Mouse (Mus musculus) hindbrain, postnatal 0 days (tissue): Measurements from ENCODE around the gene Herc1. TPM values are rescaled to one million over a fixed set of nuclear protein-coding genes. Genes with fewer than 3 reads are reported as not detected.

Source experiments
- ATAC-seq: fragments of 200-750 bp; cut with Nextera tagmentation; 2 replicates; pipeline ENCODE4 v1.8.0; 2017; ENCODE audit warnings: mild to moderate bottlenecking, moderate TSS enrichment, moderate library complexity
- DNase-seq: peaks from one replicate; pipeline ENCODE4 v3.0.0-alpha.2; 2015; ENCODE audit warnings: low spot score
- H3K27ac ChIP-seq: fragments of 300-500 bp; sonication (generic); 2 replicates; pipeline ENCODE4 v1.5.1; 2014; ENCODE audit warnings: mild to moderate bottlenecking
- H3K27me3 ChIP-seq: fragments of 300-500 bp; sonication (generic); 2 replicates; pipeline ENCODE4 v1.6.1; 2014; ENCODE audit warnings: low read length, mixed read lengths; ENCODE audit not compliant: insufficient read depth
- H3K36me3 ChIP-seq: fragments of 300-500 bp; sonication (generic); 2 replicates; pipeline ENCODE4 v1.6.1; 2014; ENCODE audit warnings: low read length, mixed read lengths; ENCODE audit not compliant: insufficient read depth
- H3K4me1 ChIP-seq: fragments of 300-500 bp; sonication (generic); 2 replicates; pipeline ENCODE4 v1.6.1; 2014; ENCODE audit warnings: antibody characterized with exemption, low read length, mixed read lengths; ENCODE audit not compliant: insufficient read depth
- H3K4me2 ChIP-seq: fragments of 300-500 bp; sonication (generic); 2 replicates; pipeline ENCODE4 v1.6.1; 2014; ENCODE audit warnings: low read depth, mild to moderate bottlenecking, low read length, moderate library complexity, mixed read lengths
- H3K4me3 ChIP-seq: fragments of 300-500 bp; sonication (generic); 2 replicates; pipeline ENCODE4 v1.5.1; 2014; ENCODE audit warnings: low read length
- H3K9ac ChIP-seq: fragments of 300-500 bp; sonication (generic); replicated peaks from 2 replicates; pipeline ENCODE4 v1.6.1; 2014; ENCODE audit warnings: mild to moderate bottlenecking, low read length, moderate library complexity, mixed read lengths
- H3K9me3 ChIP-seq: fragments of 300-500 bp; sonication (generic); 2 replicates; pipeline ENCODE4 v1.6.1; 2016; ENCODE audit warnings: low read length, mixed read lengths
- CTCF ChIP-seq: IDR thresholded peaks from 2 replicates; pipeline ENCODE4 v1.5.1; 2016; ENCODE audit warnings: antibody characterized with exemption, control low read depth, low read depth
- WGBS: fragments of 180-500 bp; shearing (Covaris S2); extraction: QIAGEN DNeasy Blood & Tissue Kit; methylation state at CpG from one replicate; pipeline ENCODE4 v1.1.7; 2014; 5-methylcytosine and 5-hydroxymethylcytosine counted together
- polyA plus RNA-seq: library from polyadenylated mRNA; unstranded; fragments of >200 nt; fragmentation: Nextera tagmentation; extraction: Ambion mirVana; gene quantifications from 2 replicates; pipeline ENCODE4 v1.2.1, GENCODE M21; 2015
- total RNA-seq: library from RNA; depleted of rRNA; stranded (reverse); fragments of >200 nt; gene quantifications from 2 replicates; pipeline ENCODE4 v1.2.3, GENCODE M21; 2014; rRNA removed

Gene Herc1
- total and polyA plus RNA-seq, 2 experiments from 2014 or later: 30.7 to 104 TPM

DNA sequence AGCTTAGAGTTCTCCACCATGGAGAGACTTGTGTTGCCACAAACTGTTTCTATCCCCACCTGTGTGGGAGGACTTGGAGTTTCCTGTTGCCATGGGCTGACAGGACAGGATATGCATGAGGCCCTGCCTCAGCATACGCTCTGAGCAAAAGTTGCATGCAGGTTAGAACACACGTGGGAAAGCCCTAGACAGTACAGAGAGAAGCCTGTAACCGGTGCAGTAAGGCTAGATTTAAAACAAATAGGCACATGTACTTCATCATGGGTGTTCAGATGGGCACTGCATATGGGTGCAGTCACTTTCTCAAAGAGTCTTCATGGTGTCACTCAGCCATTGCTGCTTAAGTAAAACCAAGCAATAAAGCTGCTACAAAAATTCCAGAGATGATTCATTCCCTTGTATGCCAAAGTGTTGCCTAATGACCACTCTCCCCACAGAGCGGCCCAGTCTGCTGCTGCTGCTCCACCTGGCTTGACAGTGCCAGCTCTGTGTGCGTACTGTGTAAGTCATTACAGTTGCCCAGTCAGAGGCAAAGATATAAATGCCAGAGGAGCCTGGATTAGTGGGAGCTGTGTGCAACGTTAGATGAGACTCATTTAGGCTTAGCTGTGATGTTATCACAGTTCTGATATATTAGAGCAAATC, 166.2 kb downstream of the Herc1 start:
- no peak for TF ChIP-seq CTCF
- Histone ChIP-seq H3K9ac (no peak overlapping the region), H3K9me3 (no peaks in the 10 kb centered on the region), H3K4me3 (no peak overlapping the region), H3K4me2 (no peak overlapping the region), H3K4me1 (0 out of 2 replicates have a peak, but pooled peaks cover 3% of the 10 kb centered on the region), H3K36me3 (peaks cover 33% of the 10 kb centered on the region), H3K27ac (no peak overlapping the region), H3K27me3 (no peaks in the 10 kb centered on the region)
- DNase-seq: no peak
- no peak for ATAC-seq
- 80% methylated on average over 6 of the region's 6 CpGs for WGBS

DNA sequence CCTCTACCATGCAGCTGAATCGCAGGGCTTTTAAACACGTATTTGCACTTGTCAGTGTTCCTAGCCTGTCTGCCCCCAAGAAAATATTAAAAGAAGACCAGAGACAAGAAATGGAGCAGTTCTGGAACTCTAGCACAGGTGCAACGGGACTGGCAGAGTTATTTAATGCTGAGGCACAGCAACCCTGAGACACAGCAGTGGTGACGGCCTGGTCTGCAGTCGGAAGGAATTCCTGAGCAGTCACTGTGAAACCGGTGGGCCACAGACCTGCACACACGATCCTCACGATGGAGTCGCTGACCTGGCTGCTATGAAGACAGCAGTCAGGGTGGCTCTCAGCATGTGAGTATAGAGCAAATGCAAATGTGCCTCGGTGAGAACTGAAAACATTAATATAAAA, 167.5 kb downstream of the Herc1 start:
- H3K9me3 ChIP-seq: no peaks in the 10 kb centered on the region
- WGBS: 78% methylated on average over 10 of the region's 10 CpGs
- no peak overlapping the region for H3K4me3 ChIP-seq
- H3K4me1 ChIP-seq: 0 out of 2 replicates have a peak, but pooled peaks cover under 1% of the 10 kb centered on the region
- DNase-seq: no peak
- H3K9ac ChIP-seq: no peak overlapping the region
- no peak overlapping the region for H3K4me2 ChIP-seq
- TF ChIP-seq CTCF: no peak
- no peaks in the 10 kb centered on the region for H3K27me3 ChIP-seq
- H3K36me3 ChIP-seq: peaks cover 33% of the 10 kb centered on the region
- H3K27ac ChIP-seq: no peak overlapping the region
- ATAC-seq: no peak

DNA sequence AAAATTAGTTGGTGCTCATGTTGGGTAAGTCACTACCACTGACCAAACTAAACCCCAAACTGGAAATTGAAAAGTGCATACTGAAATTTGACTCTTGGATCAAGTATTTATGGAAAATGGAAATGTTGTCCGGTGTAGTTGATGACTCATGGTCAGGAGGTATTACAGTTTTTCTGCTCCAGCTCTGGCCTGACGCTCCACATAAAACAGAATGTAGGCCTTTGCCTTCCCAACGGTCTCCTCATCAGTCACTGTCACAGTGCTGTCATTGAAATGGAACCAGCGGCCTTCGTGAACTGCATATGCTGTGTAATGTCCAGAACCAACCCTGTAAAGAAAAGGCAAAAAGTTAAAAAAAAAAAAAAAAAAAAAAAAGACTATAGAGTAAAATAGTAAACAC, 168.0 kb downstream of the Herc1 start:
- Histone ChIP-seq H3K27ac (no peak overlapping the region), H3K9ac (no peak overlapping the region), H3K4me1 (no peaks in the 10 kb centered on the region), H3K36me3 (peaks cover 33% of the 10 kb centered on the region), H3K9me3 (no peaks in the 10 kb centered on the region), H3K27me3 (no peaks in the 10 kb centered on the region), H3K4me3 (no peak overlapping the region), H3K4me2 (no peak overlapping the region)
- no peak for DNase-seq
- TF ChIP-seq CTCF: no peak
- ATAC-seq: no peak
- WGBS: 69% methylated on average over 5 of the region's 5 CpGs

DNA sequence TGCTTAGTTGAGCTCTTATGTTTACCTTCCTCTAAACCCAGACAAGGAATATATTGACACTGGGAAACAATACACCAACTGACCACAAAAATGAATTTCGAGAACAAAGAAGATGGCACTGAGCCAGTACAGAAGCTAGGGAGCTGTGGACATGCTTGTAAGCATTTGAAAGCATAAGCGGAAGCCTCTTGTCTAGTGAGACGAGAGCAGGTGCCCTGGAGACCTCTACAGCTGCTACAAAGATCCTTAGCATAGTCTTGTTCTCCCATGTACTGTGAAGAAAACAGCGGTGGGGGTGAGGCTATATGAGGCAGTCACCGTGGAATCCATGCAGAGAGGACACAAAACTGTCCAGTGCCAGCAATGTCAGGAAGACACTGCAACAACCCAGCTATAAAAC, 168.7 kb downstream of the Herc1 start:
- TF ChIP-seq CTCF: no peak
- ATAC-seq (no peak), DNase-seq (peak; percentile 40)
- H3K36me3 ChIP-seq: peaks cover 35% of the 10 kb centered on the region
- H3K4me3 ChIP-seq: no peak overlapping the region
- 18% methylated on average over 5 of the region's 5 CpGs for WGBS
- no peaks in the 10 kb centered on the region for H3K27me3 ChIP-seq
- no peaks in the 10 kb centered on the region for H3K9me3 ChIP-seq
- H3K9ac ChIP-seq: no peak overlapping the region
- no peak overlapping the region for H3K27ac ChIP-seq
- no peak overlapping the region for H3K4me2 ChIP-seq
- H3K4me1 ChIP-seq: no peaks in the 10 kb centered on the region

DNA sequence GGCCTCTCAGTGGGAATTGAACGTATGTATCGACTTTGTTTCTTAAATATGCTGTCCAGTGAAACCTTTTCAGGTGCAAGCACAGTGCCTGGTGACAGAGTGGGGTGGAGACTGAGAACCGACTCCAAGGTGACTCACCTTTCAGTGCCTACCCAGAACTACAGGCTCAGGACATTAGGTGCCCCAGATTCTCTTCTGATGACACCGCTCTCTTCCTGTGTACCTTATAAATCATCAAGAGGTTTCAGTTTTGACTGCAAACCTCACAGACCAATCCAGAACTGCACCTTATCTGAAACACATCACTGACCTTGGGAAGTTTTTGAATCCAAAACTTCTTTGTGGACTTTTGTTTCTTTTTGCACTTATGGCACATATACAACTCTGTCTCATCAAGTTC, 170.0 kb downstream of the Herc1 start:
- Histone ChIP-seq H3K27me3 (no peaks in the 10 kb centered on the region), H3K9me3 (no peaks in the 10 kb centered on the region), H3K4me2 (no peak overlapping the region), H3K9ac (no peak overlapping the region), H3K4me3 (no peak overlapping the region), H3K36me3 (peaks cover 38% of the 10 kb centered on the region), H3K4me1 (no peaks in the 10 kb centered on the region), H3K27ac (no peak overlapping the region)
- ATAC-seq: no peak
- TF ChIP-seq CTCF: no peak
- 92% methylated on average over 4 of the region's 4 CpGs for WGBS
- DNase-seq: no peak

DNA sequence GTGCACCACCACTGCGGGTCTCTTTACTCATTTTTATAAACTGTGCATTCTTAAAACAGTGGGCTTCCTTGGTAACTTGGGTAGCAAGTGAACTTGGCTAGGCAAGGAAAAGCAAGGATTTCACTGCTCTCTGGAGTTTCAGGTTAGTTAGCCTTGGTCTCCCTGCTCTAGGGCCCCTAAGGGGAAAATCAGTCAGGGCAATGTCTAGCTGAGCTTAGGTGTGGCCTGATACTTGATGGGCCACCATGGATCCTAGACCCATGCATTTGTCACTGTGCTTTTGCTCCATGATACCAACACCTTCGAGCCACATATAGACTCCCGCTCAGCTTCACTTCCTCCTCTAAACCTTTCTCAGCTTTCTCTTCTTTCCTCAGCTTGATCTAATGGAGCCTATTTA, 171.3 kb downstream of the Herc1 start:
- Histone ChIP-seq H3K27me3 (no peaks in the 10 kb centered on the region), H3K27ac (no peak overlapping the region), H3K4me3 (no peak overlapping the region), H3K4me2 (no peak overlapping the region), H3K9ac (no peak overlapping the region), H3K9me3 (no peaks in the 10 kb centered on the region), H3K36me3 (peaks cover 40% of the 10 kb centered on the region), H3K4me1 (no peaks in the 10 kb centered on the region)
- no peak for DNase-seq
- no peak for TF ChIP-seq CTCF
- ATAC-seq: no peak
- 95% methylated on average over 3 of the region's 3 CpGs for WGBS

DNA sequence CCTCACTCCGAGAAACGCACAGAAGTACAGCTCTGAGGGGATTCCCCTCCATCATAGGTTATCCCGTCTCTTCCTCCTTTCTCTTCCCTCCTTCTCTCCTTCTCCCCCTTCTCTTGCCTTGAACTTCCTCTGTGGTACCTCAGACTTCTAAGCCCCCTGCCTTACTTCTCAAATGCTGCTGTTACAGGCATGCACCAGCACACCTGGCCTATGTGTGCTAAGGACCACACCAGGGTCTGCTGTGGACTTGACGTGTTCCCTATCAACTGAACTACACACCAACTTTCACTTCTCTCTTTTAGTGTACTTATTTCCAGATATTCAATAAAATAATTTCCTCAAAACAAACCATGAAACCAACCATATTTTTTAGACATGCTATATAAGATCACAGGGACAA, 192.5 kb downstream of the Herc1 start:
- no peak for TF ChIP-seq CTCF
- ATAC-seq (no peak), DNase-seq (no peak)
- no peak overlapping the region for H3K4me3 ChIP-seq
- WGBS: 84% methylated on average over 4 of the region's 4 CpGs
- no peak overlapping the region for H3K4me2 ChIP-seq
- H3K27me3 ChIP-seq: no peaks in the 10 kb centered on the region
- no peak overlapping the region for H3K9ac ChIP-seq
- H3K36me3 ChIP-seq: peaks cover 21% of the 10 kb centered on the region
- no peaks in the 10 kb centered on the region for H3K4me1 ChIP-seq
- no peak overlapping the region for H3K27ac ChIP-seq
- no peaks in the 10 kb centered on the region for H3K9me3 ChIP-seq

Other genes starting within 250 kb of the Herc1 start
- 43.4 and 50.4 TPM in 2 replicates for gene Snx1, start 223.9 kb upstream of the Herc1 start, total RNA-seq
- gene Snx1, start 223.9 kb upstream of the Herc1 start, polyA plus RNA-seq: 47.3 and 55.0 TPM in 2 replicates
- gene Ciao2a, start 223.8 kb upstream of the Herc1 start, total RNA-seq: 25.5 and 29.4 TPM in 2 replicates
- 77.6 and 84.8 TPM in 2 replicates for gene Ciao2a, start 223.8 kb upstream of the Herc1 start, polyA plus RNA-seq
- 0.21 TPM in 1 of 2 replicates, not detected in the other for gene Dapk2, start 192.2 kb upstream of the Herc1 start, total RNA-seq
- gene Dapk2, start 192.2 kb upstream of the Herc1 start, polyA plus RNA-seq: 0.55 and 0.58 TPM in 2 replicates
- 0.26 and 0.54 TPM in 2 replicates for gene Fbxl22, start 164.1 kb downstream of the Herc1 start, total RNA-seq
- 0.63 and 0.76 TPM in 2 replicates for gene Fbxl22, start 164.1 kb downstream of the Herc1 start, polyA plus RNA-seq
- 27.2 and 28.4 TPM in 2 replicates for gene Usp3, start 242.7 kb downstream of the Herc1 start, total RNA-seq
- 39.6 and 46.8 TPM in 2 replicates for gene Usp3, start 242.7 kb downstream of the Herc1 start, polyA plus RNA-seq